Mouse (Mus musculus) MEL (cell line): ENCODE measurements around the gene Pstpip1. TPM values are rescaled to one million over a fixed set of nuclear protein-coding genes. Genes with fewer than 3 reads are reported as not detected.
A peak's percentile ranks its signal among the peaks of the same experiment; 100 is the strongest.

Experiments used
- DNase-seq: peaks from one replicate; pipeline ENCODE4 v3.0.0; 2011; ENCODE audit warnings: low read depth, low spot score
- H3K27ac ChIP-seq: 2 replicates; pipeline ENCODE4 v1.5.1; 2012; ENCODE audit warnings: low read depth, mild to moderate bottlenecking, control low read depth, low read length, moderate library complexity; ENCODE audit not compliant: control insufficient read depth
- H3K27me3 ChIP-seq, 2 experiments: fragments of 150-350 bp in 1 of 2; sonication (generic) in 1 of 2; 2 replicates each; pipeline ENCODE4 v1.6.1; 2012; ENCODE audit warnings: low read length in 2 of 2, mild to moderate bottlenecking in 2 of 2, improper control_type of control experiment in 1 of 2, moderate library complexity in 1 of 2; ENCODE audit not compliant: insufficient read depth in 2 of 2, control insufficient read depth in 1 of 2
- H3K36me3 ChIP-seq, 2 experiments: 2 replicates each; pipeline ENCODE4 v1.6.1; 2012 to 2014; ENCODE audit warnings: low read length in 2 of 2, improper control_type of control experiment in 1 of 2, inconsistent platforms in 1 of 2, mild to moderate bottlenecking in 1 of 2; ENCODE audit not compliant: insufficient read depth in 2 of 2, control insufficient read depth in 1 of 2
- H3K4me1 ChIP-seq, 2 experiments: fragments of 150-350 bp in 1 of 2; sonication (generic) in 1 of 2; 2 replicates each; pipeline ENCODE4 v1.6.1; 2012; ENCODE audit warnings: low read length in 2 of 2, improper control_type of control experiment in 1 of 2, mild to moderate bottlenecking in 1 of 2; ENCODE audit not compliant: insufficient read depth in 2 of 2, control insufficient read depth in 1 of 2
- H3K4me3 ChIP-seq, 2 experiments: fragments of 150-350 bp in 1 of 2; sonication (generic) in 1 of 2; 2 replicates each; pipeline ENCODE4 v1.5.1; 2012; ENCODE audit warnings: low read depth in 2 of 2, low read length in 2 of 2, mild to moderate bottlenecking in 2 of 2, moderate library complexity in 2 of 2, control low read depth in 1 of 2, improper control_type of control experiment in 1 of 2; ENCODE audit not compliant: control insufficient read depth in 1 of 2, insufficient read depth in 1 of 2
- H3K79me2 ChIP-seq: 2 replicates; pipeline ENCODE4 v1.6.1; 2012; ENCODE audit warnings: mild to moderate bottlenecking, low read length, moderate library complexity; ENCODE audit not compliant: control insufficient read depth, poor library complexity, insufficient read depth
- H3K9ac ChIP-seq: 2 replicates; pipeline ENCODE4 v1.6.1; 2012; ENCODE audit warnings: low read depth, mild to moderate bottlenecking, control low read depth, low read length, moderate library complexity; ENCODE audit not compliant: control insufficient read depth, poor library complexity, severe bottlenecking
- H3K9me3 ChIP-seq: fragments of 150-350 bp; sonication (generic); replicated peaks from 2 replicates; pipeline ENCODE4 v1.6.1; 2012; ENCODE audit warnings: mild to moderate bottlenecking, low read length, improper control_type of control experiment, moderate library complexity; ENCODE audit not compliant: insufficient read depth
- BHLHE40 ChIP-seq: IDR thresholded peaks from 2 replicates; pipeline ENCODE4 v1.6.1; 2012; ENCODE audit warnings: low read depth, mild to moderate bottlenecking, inconsistent platforms, low read length, improper control_type of control experiment, borderline replicate concordance
- EP300 ChIP-seq, 2 experiments: IDR thresholded peaks; 2 replicates each; pipeline ENCODE4 v1.6.1; 2011; ENCODE audit warnings: improper control_type of control experiment in 2 of 2, low read length in 2 of 2, low read depth in 1 of 2, mild to moderate bottlenecking in 1 of 2
- ETS1 ChIP-seq: IDR thresholded peaks from 2 replicates; pipeline ENCODE4 v1.6.1; 2012; ENCODE audit warnings: low read depth, mild to moderate bottlenecking, inconsistent platforms, low read length, improper control_type of control experiment, moderate library complexity
- KAT2A ChIP-seq: conservative IDR thresholded peaks from 2 replicates; pipeline ENCODE4 v1.6.1; 2012; ENCODE audit warnings: low read depth, low read length, improper control_type of control experiment, inconsistent platforms
- MAFK ChIP-seq: IDR thresholded peaks from 2 replicates; pipeline ENCODE4 v1.6.1; 2011; ENCODE audit warnings: low read depth, mild to moderate bottlenecking, low read length, improper control_type of control experiment, borderline replicate concordance
- MEF2A ChIP-seq: IDR thresholded peaks from 2 replicates; pipeline ENCODE4 v1.6.1; 2014; ENCODE audit warnings: low read depth, mild to moderate bottlenecking, inconsistent platforms, low read length, improper control_type of control experiment; ENCODE audit not compliant: poor library complexity, insufficient replicate concordance, severe bottlenecking; ENCODE audit errors: extremely low read depth
- MYB ChIP-seq: IDR thresholded peaks from 2 replicates; pipeline ENCODE4 v1.6.1; 2011; ENCODE audit warnings: mild to moderate bottlenecking, low read depth, low read length, improper control_type of control experiment
- MYC ChIP-seq: IDR thresholded peaks from 2 replicates; pipeline ENCODE4 v1.6.1; 2011; ENCODE audit warnings: low read depth, mild to moderate bottlenecking, low read length, improper control_type of control experiment, moderate library complexity
- NRF1 ChIP-seq: IDR thresholded peaks from 2 replicates; pipeline ENCODE4 v1.6.1; 2014; ENCODE audit warnings: low read depth, mild to moderate bottlenecking, inconsistent platforms, low read length, improper control_type of control experiment, moderate library complexity; ENCODE audit not compliant: poor library complexity, insufficient read depth, severe bottlenecking
- POLR2A ChIP-seq, 2 experiments: IDR thresholded peaks; 2 replicates each; pipeline ENCODE4 v1.6.1; 2011 to 2012; ENCODE audit warnings: low read length in 2 of 2, mild to moderate bottlenecking in 2 of 2, control low read depth in 1 of 2, improper control_type of control experiment in 1 of 2, low read depth in 1 of 2, moderate library complexity in 1 of 2; ENCODE audit not compliant: control insufficient read depth in 1 of 2, insufficient read depth in 1 of 2, poor library complexity in 1 of 2
- RAD21 ChIP-seq: IDR thresholded peaks from 2 replicates; pipeline ENCODE4 v1.6.1; 2011; ENCODE audit warnings: mild to moderate bottlenecking, low read depth, low read length, improper control_type of control experiment
- SMC3 ChIP-seq: IDR thresholded peaks from 2 replicates; pipeline ENCODE4 v1.6.1; 2011; ENCODE audit warnings: low read depth, low read length, improper control_type of control experiment
- TBP ChIP-seq: IDR thresholded peaks from 2 replicates; pipeline ENCODE4 v1.8.0; 2011; ENCODE audit warnings: low read depth, low read length, improper control_type of control experiment
- UBTF ChIP-seq: IDR thresholded peaks from 2 replicates; pipeline ENCODE4 v1.6.1; 2012; ENCODE audit warnings: low read depth, mild to moderate bottlenecking, inconsistent platforms, low read length, improper control_type of control experiment, moderate library complexity, borderline replicate concordance; ENCODE audit not compliant: insufficient read depth
- ZC3H11A ChIP-seq: IDR thresholded peaks from 2 replicates; pipeline ENCODE4 v1.6.1; 2012; ENCODE audit warnings: low read depth, mild to moderate bottlenecking, inconsistent platforms, low read length, improper control_type of control experiment
- ZKSCAN1 ChIP-seq: IDR thresholded peaks from 2 replicates; pipeline ENCODE4 v1.6.1; 2012; ENCODE audit warnings: low read depth, mild to moderate bottlenecking, inconsistent platforms, low read length, improper control_type of control experiment, moderate library complexity
- ZMIZ1 ChIP-seq: IDR thresholded peaks from 2 replicates; pipeline ENCODE4 v1.6.1; 2012; ENCODE audit warnings: low read depth, mild to moderate bottlenecking, inconsistent platforms, low read length, improper control_type of control experiment, moderate library complexity
- polyA plus RNA-seq, 2 experiments: library from polyadenylated mRNA; stranded (reverse) in 1 of 2; unstranded in 1 of 2; fragments of >175 nt in 1 of 2; fragments of >200 nt in 1 of 2; gene quantifications; 2 replicates each; pipeline versions ENCODE4 v1.2.1 to v1.2.4; 2012; ENCODE audit warnings: low replicate concordance in 2 of 2, low read depth in 1 of 2; ENCODE audit not compliant: insufficient read length in 2 of 2, insufficient read depth in 1 of 2, missing spikeins in 1 of 2
- total RNA-seq: library from RNA; depleted of rRNA; stranded (reverse); fragments of 300-350 nt; gene quantifications from 2 replicates; pipeline ENCODE4 v1.2.3, GENCODE M21; 2012

Gene Pstpip1
- total and polyA plus RNA-seq, 3 experiments: 0.04 to 0.22 TPM; not detected in 1

GRCm38 (mm10) chr9:56062336-56062735 is 27.4 kb upstream of the Pstpip1 start:
- Histone ChIP-seq H3K4me1 (no peaks in the 10 kb centered on the region), H3K36me3 (peaks cover 0 to 6% of the 10 kb centered on the region in 2 experiments; a peak in 1 of 4 replicates), H3K79me2 (no peaks in the 10 kb centered on the region), H3K27me3 (no peaks in the 10 kb centered on the region), H3K9ac (no peak overlapping the region), H3K27ac (no peak overlapping the region), H3K4me3 (no peak overlapping the region), H3K9me3 (no peaks in the 10 kb centered on the region)
- DNase-seq: no peak
- TF ChIP-seq NRF1 (no peak), POLR2A (IDR thresholded peaks at IDR 0.05; ENCODE audit: control insufficient read depth in 1 of 2, insufficient read depth in 1 of 2, low read depth in 1 of 2, low read length in 2 of 2, poor library complexity in 1 of 2) (no peak), ZC3H11A (no peak)

GRCm38 (mm10) chr9:56065011-56065410 is 24.8 kb upstream of the Pstpip1 start:
- no peaks in the 10 kb centered on the region for H3K9me3 ChIP-seq
- TF ChIP-seq MEF2A: no peak
- TF ChIP-seq MYC: no peak
- TF ChIP-seq BHLHE40: no peak
- TF ChIP-seq ZC3H11A: no peak
- no peak for TF ChIP-seq ETS1
- no peak for TF ChIP-seq RAD21
- no peak for TF ChIP-seq EP300 (IDR thresholded peaks at IDR 0.05; ENCODE audit: low read depth in 1 of 2, low read length in 2 of 2)
- TF ChIP-seq UBTF: no peak
- TF ChIP-seq, all 39 proteins: peak for 0
- Histone ChIP-seq H3K4me3 (no peak overlapping the region), H3K27ac (no peak overlapping the region), H3K27me3 (no peaks in the 10 kb centered on the region), H3K36me3 (peaks cover 0 to 2% of the 10 kb centered on the region in 2 experiments; a peak in 1 of 4 replicates), H3K4me1 (no peaks in the 10 kb centered on the region), H3K79me2 (no peaks in the 10 kb centered on the region), H3K9ac (no peak overlapping the region)
- DNase-seq: no peak

GRCm38 (mm10) chr9:56067964-56068363 is 21.8 kb upstream of the Pstpip1 start:
- Histone ChIP-seq H3K9ac (no peak overlapping the region), H3K36me3 (peaks cover 0 to 2% of the 10 kb centered on the region in 2 experiments; a peak in 1 of 4 replicates), H3K79me2 (no peaks in the 10 kb centered on the region), H3K4me3 (no peak overlapping the region), H3K27ac (no peak overlapping the region), H3K27me3 (no peaks in the 10 kb centered on the region), H3K9me3 (no peaks in the 10 kb centered on the region), H3K4me1 (no peaks in the 10 kb centered on the region)
- TF ChIP-seq KAT2A: no peak
- no peak for TF ChIP-seq MEF2A
- TF ChIP-seq ZMIZ1: no peak
- TF ChIP-seq ZKSCAN1: no peak
- no peak for TF ChIP-seq SMC3
- TF ChIP-seq MYB: no peak
- no peak for TF ChIP-seq MAFK
- no peak for TF ChIP-seq TBP
- DNase-seq: peak; percentile 49
